Mouse (Mus musculus) layer of hippocampus, adult 9-11 months (tissue): Measurements from ENCODE around the gene Topors.
"Not testable (repeated sequence)": the region's sequence is repeated elsewhere in the genome, so short reads cannot be mapped to it uniquely, and the experiment has no call there.

Experiments
- DNase-seq: peaks from one replicate; pipeline ENCODE4 v3.0.0; 2022

The Topors gene

GRCm38 (mm10) chr4:40269430-40270032 is at the start of gene Topors, which contains the start of gene Smim27:
Gene Topors (minus strand): TSS chr4:40269850.
Gene Smim27 (plus strand): TSS chr4:40269579.
- peak; percentile 96 for DNase-seq

- no peak for DNase-seq
Measured at GRCm38 (mm10) chr4:40317404-40317803, 47.8 kb upstream of the Topors start.

- DNase-seq = no peak
Measured at GRCm38 (mm10) chr4:40313026-40313425, 43.4 kb upstream of the Topors start.

- DNase-seq = no peak
Measured at GRCm38 (mm10) chr4:40312213-40312612, 42.6 kb upstream of the Topors start.

- no peak for DNase-seq
Measured at GRCm38 (mm10) chr4:40310796-40311383, 41.2 kb upstream of the Topors start.

GRCm38 (mm10) chr4:40309682-40310081 is 40.0 kb upstream of the Topors start:
- DNase-seq = no peak

- no peak for DNase-seq
Measured at GRCm38 (mm10) chr4:40302445-40303125, 32.9 kb upstream of the Topors start.

- peak; percentile 43 for DNase-seq
Measured at GRCm38 (mm10) chr4:40301076-40301789, 31.6 kb upstream of the Topors start.

- DNase-seq = no peak
Measured at GRCm38 (mm10) chr4:40299169-40299568, 29.5 kb upstream of the Topors start.

- not testable (repeated sequence) for DNase-seq
Measured at GRCm38 (mm10) chr4:40291511-40291910, 21.9 kb upstream of the Topors start.

GRCm38 (mm10) chr4:40289046-40289445 is 19.4 kb upstream of the Topors start:
- no peak for DNase-seq

GRCm38 (mm10) chr4:40287415-40287814 is 17.8 kb upstream of the Topors start:
- DNase-seq = no peak

GRCm38 (mm10) chr4:40285582-40285981 is 15.9 kb upstream of the Topors start:
- peak; percentile 48 for DNase-seq

- peak; percentile 91 for DNase-seq
Measured at GRCm38 (mm10) chr4:40279276-40279900, 9.7 kb upstream of the Topors start, which contains the start of gene Ndufb6. Gene Ndufb6 (minus strand): TSS chr4:40279421.

- peak; percentile 13 for DNase-seq
Measured at GRCm38 (mm10) chr4:40278880-40279275, 9.2 kb upstream of the Topors start.

GRCm38 (mm10) chr4:40268835-40269234 is 815 bp downstream of the Topors start:
- DNase-seq = no peak

GRCm38 (mm10) chr4:40268204-40268813 is 1.3 kb downstream of the Topors start:
- peak; percentile 93 for DNase-seq

- peak; percentile 14 for DNase-seq
Measured at GRCm38 (mm10) chr4:40267681-40268080, 2.0 kb downstream of the Topors start.

- no peak for DNase-seq
Measured at GRCm38 (mm10) chr4:40264321-40264720, 5.3 kb downstream of the Topors start.

GRCm38 (mm10) chr4:40254385-40255103 is 15.1 kb downstream of the Topors start:
- DNase-seq = no peak

- no peak for DNase-seq
Measured at GRCm38 (mm10) chr4:40253766-40254165, 15.9 kb downstream of the Topors start.

GRCm38 (mm10) chr4:40250984-40251383 is 18.7 kb downstream of the Topors start:
- DNase-seq = no peak
